Mouse (Mus musculus) cortical plate, adult 2 months (tissue): ENCODE data around the gene Fadd.

Experiments
- CTCF ChIP-seq: fragments of 200-500 bp; IDR thresholded peaks from 2 replicates; pipeline ENCODE4 v1.5.1; 2011; ENCODE audit warnings: mild to moderate bottlenecking, control low read depth, low read length; ENCODE audit not compliant: insufficient read depth; ENCODE audit errors: extremely low read depth
- POLR2A ChIP-seq: fragments of 200-500 bp; IDR thresholded peaks from 2 replicates; pipeline ENCODE4 v1.6.1; 2011; ENCODE audit warnings: mild to moderate bottlenecking, low read length, control low read depth; ENCODE audit not compliant: insufficient read depth; ENCODE audit errors: extremely low read depth

DNA sequence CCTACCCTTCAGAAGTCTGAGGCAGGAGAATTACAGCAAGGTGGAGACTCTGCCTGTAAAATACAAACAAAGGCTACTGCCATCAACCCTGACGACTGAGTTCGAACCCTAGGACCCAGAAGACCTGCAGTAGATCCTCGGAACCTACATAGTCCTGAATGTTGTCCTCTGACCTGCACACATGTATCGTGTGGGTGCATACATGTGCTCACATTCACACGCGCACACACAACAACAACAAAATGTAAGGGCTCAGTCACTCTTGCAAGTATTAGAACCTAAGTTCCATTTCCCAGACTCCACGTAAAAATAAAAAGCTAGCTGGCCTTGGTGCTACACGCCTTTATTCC, 28.2 kb downstream of the Fadd start:
- TF ChIP-seq CTCF (no peak), POLR2A (no peak)
